Mouse (Mus musculus): ENCODE measurements at regions not wholly inside any gene's neighbourhood (a gene's known extent, or its start where the extent isn't known, plus 50 kb on each side); places are given as distances from the start of the nearest gene placed in this dataset.

DNA sequence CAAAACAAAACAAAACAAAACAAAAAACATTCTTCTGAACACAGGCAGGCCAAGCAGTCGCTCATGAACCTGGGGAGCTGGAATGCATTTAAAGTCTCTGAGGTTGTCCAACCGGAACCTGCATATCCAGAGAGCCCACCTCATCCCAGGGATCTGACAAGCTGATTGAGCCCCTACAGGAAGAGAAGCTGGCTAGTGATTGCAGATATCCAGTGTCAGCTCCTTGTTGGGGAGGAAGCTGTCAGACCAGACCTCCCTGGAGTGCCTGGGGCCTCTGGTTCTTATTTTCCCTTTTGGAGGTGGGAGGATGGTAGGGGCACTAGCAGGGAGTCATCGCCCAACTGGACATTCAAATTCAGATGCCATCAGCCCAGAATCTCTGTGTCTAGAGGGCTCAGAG is 119.4 kb upstream of the Prr23a1 start:
- Histone ChIP-seq H3K4me2 (ENCODE audit: low read depth, low read length) (no peak overlapping the region), H3K9ac (replicated peaks; ENCODE audit: low read length) (no peak overlapping the region), H3K36me3 (replicated peaks; ENCODE audit: control insufficient read depth, insufficient read depth, low read depth, low read length) (no peaks in the 10 kb centered on the region), H3K9me3 (replicated peaks; ENCODE audit: control insufficient read depth, low read length) (no peaks in the 10 kb centered on the region), H3K27me3 (ENCODE audit: control insufficient read depth, insufficient read depth, low read length) (no peaks in the 10 kb centered on the region), H3K4me3 (ENCODE audit: low read depth, low read length) (no peak overlapping the region), H3K27ac (replicated peaks; ENCODE audit: low read depth, low read length) (no peak overlapping the region), H3K4me1 (ENCODE audit: control insufficient read depth, insufficient read depth, low read length) (no peaks in the 10 kb centered on the region)
- 57% methylated on average over 3 of the region's 3 CpGs for WGBS
- ATAC-seq (replicated peaks; ENCODE audit: insufficient number of reproducible peaks, low FRiP score, low TSS enrichment, low read depth) (no peak), DNase-seq (ENCODE audit: low spot score) (no peak)

DNA sequence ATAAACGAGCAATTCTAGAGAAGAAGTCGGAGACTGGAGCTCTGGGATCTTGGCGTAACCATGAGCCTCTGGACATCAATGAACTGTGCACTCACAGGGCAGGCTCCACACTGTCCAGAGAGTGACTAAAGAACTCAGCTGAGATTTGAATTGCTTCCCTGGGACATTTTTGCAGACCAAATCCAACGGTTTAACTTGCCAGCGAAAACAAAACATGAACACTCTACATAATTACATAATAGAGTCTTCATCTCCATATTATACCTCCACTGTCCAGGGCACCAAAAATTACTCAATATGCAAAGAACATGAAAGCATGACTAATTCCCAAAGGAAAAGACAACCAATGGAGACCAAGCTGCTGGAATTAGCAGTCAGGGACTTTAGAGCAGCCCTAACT is 119.9 kb upstream of the Mrps22 start:
- WGBS: 89% methylated on average over 5 of the region's 5 CpGs

DNA sequence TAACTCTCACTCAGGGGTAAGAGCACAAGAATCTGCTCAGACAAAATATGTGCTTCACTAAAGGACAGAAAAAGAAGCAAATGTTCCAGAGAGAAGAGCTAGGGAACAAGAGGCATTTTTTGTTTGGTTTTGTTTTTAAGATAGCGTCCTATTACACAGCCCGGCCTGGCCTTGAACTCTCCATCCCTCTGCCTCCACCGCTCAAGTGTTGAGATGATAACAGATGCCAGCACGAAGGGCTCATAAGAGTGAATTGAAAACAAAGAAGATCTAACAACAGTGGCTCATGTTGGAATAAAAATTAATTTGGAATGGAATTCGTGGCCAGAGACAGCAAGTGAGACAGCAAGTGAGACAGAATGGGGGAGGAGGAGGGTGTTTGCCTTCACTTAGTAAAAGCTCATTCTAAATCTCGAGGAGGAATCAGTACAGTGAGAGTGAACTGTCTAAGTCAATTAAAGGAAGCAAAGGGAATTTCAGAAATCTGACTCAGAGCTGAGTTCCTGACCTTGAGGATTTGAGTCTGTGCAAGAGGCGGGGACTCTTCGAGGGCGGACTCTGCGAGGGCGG is 116.3 kb upstream of the Mrps22 start:
- no peaks in the 10 kb centered on the region for H3K27me3 ChIP-seq (ENCODE audit: control insufficient read depth, insufficient read depth, low read length)
- DNase-seq (ENCODE audit: low spot score) (no peak), ATAC-seq (replicated peaks; ENCODE audit: insufficient number of reproducible peaks, low FRiP score, low TSS enrichment, low read depth) (no peak)
- H3K4me1 ChIP-seq (ENCODE audit: control insufficient read depth, insufficient read depth, low read length): no peaks in the 10 kb centered on the region; the same call in 1 of the 2 replicates
- H3K9me3 ChIP-seq (replicated peaks; ENCODE audit: control insufficient read depth, low read length): no peaks in the 10 kb centered on the region
- no peak overlapping the region for H3K9ac ChIP-seq (replicated peaks; ENCODE audit: low read length)
- H3K4me2 ChIP-seq (ENCODE audit: low read depth, low read length): no peak overlapping the region
- H3K36me3 ChIP-seq (replicated peaks; ENCODE audit: control insufficient read depth, insufficient read depth, low read depth, low read length): no peaks in the 10 kb centered on the region
- WGBS: 72% methylated on average over 11 of the region's 11 CpGs
- no peak overlapping the region for H3K4me3 ChIP-seq (ENCODE audit: low read depth, low read length)
- no peak overlapping the region for H3K27ac ChIP-seq (replicated peaks; ENCODE audit: low read depth, low read length)

More for the DNA sequence above, 119.9 kb upstream of the Mrps22 start:
- ATAC-seq (replicated peaks; ENCODE audit: insufficient number of reproducible peaks, low FRiP score, low TSS enrichment, low read depth) (no peak), DNase-seq (ENCODE audit: low spot score) (no peak)
- H3K4me1 ChIP-seq (ENCODE audit: control insufficient read depth, insufficient read depth, low read length): no peaks in the 10 kb centered on the region
- no peaks in the 10 kb centered on the region for H3K9me3 ChIP-seq (replicated peaks; ENCODE audit: control insufficient read depth, low read length)
- H3K27ac ChIP-seq (replicated peaks; ENCODE audit: low read depth, low read length): no peak overlapping the region
- H3K4me3 ChIP-seq (ENCODE audit: low read depth, low read length): no peak overlapping the region
- H3K27me3 ChIP-seq (ENCODE audit: control insufficient read depth, insufficient read depth, low read length): no peaks in the 10 kb centered on the region
- no peak overlapping the region for H3K4me2 ChIP-seq (ENCODE audit: low read depth, low read length)
- no peak overlapping the region for H3K9ac ChIP-seq (replicated peaks; ENCODE audit: low read length)
- H3K36me3 ChIP-seq (replicated peaks; ENCODE audit: control insufficient read depth, insufficient read depth, low read depth, low read length): no peaks in the 10 kb centered on the region

DNA sequence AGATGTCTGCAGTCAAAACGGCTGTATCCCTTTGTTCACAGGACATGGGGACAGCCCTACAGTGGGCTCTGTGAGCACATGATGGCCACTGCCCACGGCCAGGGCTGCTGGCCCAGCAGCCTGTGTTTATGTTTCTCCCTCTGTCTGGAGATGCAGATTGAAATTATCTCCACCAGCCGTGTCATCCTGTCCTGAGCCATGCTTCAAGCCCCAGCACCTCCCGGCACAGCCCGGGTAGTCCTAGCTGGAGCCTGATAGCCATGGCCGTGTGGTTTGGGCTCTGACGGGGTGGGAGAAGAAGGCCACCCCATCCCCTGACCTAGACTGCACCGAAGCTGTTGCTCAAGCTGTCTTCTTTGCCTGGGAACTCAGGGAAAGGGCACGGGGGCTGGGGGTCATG is 113.2 kb upstream of the Mrps22 start:
- WGBS: 82% methylated on average over 9 of the region's 9 CpGs
- Histone ChIP-seq H3K4me1 (ENCODE audit: control insufficient read depth, insufficient read depth, low read length) (no peaks in the 10 kb centered on the region; the same call in none of the 2 replicates), H3K4me3 (ENCODE audit: low read depth, low read length) (no peak overlapping the region), H3K4me2 (ENCODE audit: low read depth, low read length) (no peak overlapping the region), H3K36me3 (replicated peaks; ENCODE audit: control insufficient read depth, insufficient read depth, low read depth, low read length) (no peaks in the 10 kb centered on the region), H3K27me3 (ENCODE audit: control insufficient read depth, insufficient read depth, low read length) (no peaks in the 10 kb centered on the region), H3K9me3 (replicated peaks; ENCODE audit: control insufficient read depth, low read length) (no peaks in the 10 kb centered on the region), H3K27ac (replicated peaks; ENCODE audit: low read depth, low read length) (no peak overlapping the region), H3K9ac (replicated peaks; ENCODE audit: low read length) (no peak overlapping the region)
- DNase-seq (ENCODE audit: low spot score): no peak
- ATAC-seq (replicated peaks; ENCODE audit: insufficient number of reproducible peaks, low FRiP score, low TSS enrichment, low read depth): no peak

DNA sequence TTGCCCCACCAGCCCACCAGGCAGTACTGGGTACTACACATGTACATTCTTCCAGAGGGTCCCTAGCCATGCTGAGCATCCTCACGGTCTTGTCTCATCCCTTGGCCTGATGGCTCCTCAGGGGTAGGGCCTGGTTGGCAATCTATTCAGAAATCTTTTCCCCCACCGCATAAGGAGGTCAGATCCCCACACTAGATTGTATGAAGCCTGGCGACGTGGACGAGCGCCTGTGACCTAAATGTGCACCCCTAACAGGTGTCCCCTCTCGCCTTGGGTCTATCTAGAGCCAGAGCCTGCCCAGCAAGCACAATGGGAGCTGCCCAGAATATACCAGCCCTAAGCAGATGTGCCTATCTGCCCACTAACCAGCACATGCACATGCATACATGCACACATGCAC is 111.4 kb upstream of the Mrps22 start:
- no peak overlapping the region for H3K4me2 ChIP-seq (ENCODE audit: low read depth, low read length)
- no peak overlapping the region for H3K4me3 ChIP-seq (ENCODE audit: low read depth, low read length)
- ATAC-seq (replicated peaks; ENCODE audit: insufficient number of reproducible peaks, low FRiP score, low TSS enrichment, low read depth) (no peak), DNase-seq (ENCODE audit: low spot score) (no peak)
- WGBS: 86% methylated on average over 7 of the region's 7 CpGs
- no peaks in the 10 kb centered on the region; the same call in none of the 2 replicates for H3K4me1 ChIP-seq (ENCODE audit: control insufficient read depth, insufficient read depth, low read length)
- H3K36me3 ChIP-seq (replicated peaks; ENCODE audit: control insufficient read depth, insufficient read depth, low read depth, low read length): no peaks in the 10 kb centered on the region
- H3K9ac ChIP-seq (replicated peaks; ENCODE audit: low read length): no peak overlapping the region
- H3K27me3 ChIP-seq (ENCODE audit: control insufficient read depth, insufficient read depth, low read length): no peaks in the 10 kb centered on the region
- H3K27ac ChIP-seq (replicated peaks; ENCODE audit: low read depth, low read length): no peak overlapping the region
- no peaks in the 10 kb centered on the region for H3K9me3 ChIP-seq (replicated peaks; ENCODE audit: control insufficient read depth, low read length)

DNA sequence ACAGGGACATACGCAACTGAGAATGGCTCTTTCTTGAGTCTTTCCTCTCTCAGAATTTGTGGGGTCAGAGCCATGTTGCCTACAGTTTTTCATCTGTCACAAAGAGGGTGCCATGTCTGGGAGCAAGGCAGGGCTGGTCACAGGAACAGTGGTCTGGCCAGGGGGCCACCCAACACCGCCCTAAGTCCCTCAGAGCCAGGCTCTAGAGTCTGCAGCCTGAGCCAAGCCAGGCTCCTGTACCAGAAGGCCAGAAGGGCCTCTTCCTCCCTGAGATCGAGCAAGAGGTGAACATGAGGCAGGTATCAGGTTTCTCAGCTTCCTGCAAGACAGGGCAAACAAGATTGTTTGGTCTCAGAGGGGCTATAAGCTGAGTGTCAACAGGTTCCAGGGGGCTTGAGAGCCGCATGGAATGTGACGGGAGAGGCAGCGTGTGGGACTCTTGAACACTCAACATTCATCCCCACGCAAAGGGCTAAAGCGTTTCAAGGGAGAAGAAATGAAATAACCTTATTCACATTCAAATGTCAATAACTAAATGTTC is 110.6 kb upstream of the Mrps22 start:
- Histone ChIP-seq H3K4me1 (ENCODE audit: control insufficient read depth, insufficient read depth, low read length) (no peaks in the 10 kb centered on the region; the same call in none of the 2 replicates), H3K27me3 (ENCODE audit: control insufficient read depth, insufficient read depth, low read length) (no peaks in the 10 kb centered on the region), H3K36me3 (replicated peaks; ENCODE audit: control insufficient read depth, insufficient read depth, low read depth, low read length) (no peaks in the 10 kb centered on the region), H3K9ac (replicated peaks; ENCODE audit: low read length) (no peak overlapping the region), H3K27ac (replicated peaks; ENCODE audit: low read depth, low read length) (no peak overlapping the region), H3K9me3 (replicated peaks; ENCODE audit: control insufficient read depth, low read length) (no peaks in the 10 kb centered on the region), H3K4me2 (ENCODE audit: low read depth, low read length) (no peak overlapping the region), H3K4me3 (ENCODE audit: low read depth, low read length) (no peak overlapping the region)
- DNase-seq (ENCODE audit: low spot score): peak; percentile 54
- WGBS: 50% methylated on average over 8 of the region's 8 CpGs
- no peak for ATAC-seq (replicated peaks; ENCODE audit: insufficient number of reproducible peaks, low FRiP score, low TSS enrichment, low read depth)

DNA sequence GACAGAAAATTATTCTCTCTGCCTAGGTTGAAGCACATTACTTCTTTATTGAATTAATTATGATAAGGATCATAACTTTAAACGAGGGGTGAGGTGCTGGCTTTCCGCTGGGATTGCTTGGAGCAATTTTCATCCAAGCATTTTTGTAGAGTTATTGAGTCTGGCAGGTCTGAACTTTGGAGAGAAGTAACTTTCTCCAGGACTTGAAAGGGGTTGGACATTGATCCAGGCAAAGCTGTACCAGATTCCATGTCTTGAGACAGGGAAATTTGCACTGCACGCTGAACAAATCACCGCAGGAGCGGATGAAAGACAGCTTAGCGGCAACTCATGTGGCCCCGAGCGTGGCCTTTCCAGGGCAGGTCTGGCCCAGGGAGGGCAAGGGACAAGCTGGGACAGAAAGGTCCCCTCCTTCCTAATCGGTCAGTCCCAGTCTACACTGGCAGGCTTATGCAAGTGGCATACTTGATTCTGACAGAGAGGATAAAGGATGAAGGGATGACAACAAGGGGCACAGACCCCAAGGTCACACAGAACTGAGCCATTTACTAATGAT is 108.8 kb upstream of the Mrps22 start:
- H3K27ac ChIP-seq (replicated peaks; ENCODE audit: low read depth, low read length): 0 out of 2 replicates have a peak overlapping the region, but pooled peaks have one; percentile 20
- H3K4me1 ChIP-seq (ENCODE audit: control insufficient read depth, insufficient read depth, low read length): peaks cover 4% of the 10 kb centered on the region
- 29% methylated on average over 9 of the region's 9 CpGs for WGBS
- ATAC-seq (replicated peaks; ENCODE audit: insufficient number of reproducible peaks, low FRiP score, low TSS enrichment, low read depth): no peak; the same call in 1 of the 2 replicates
- no peaks in the 10 kb centered on the region for H3K27me3 ChIP-seq (ENCODE audit: control insufficient read depth, insufficient read depth, low read length)
- no peak overlapping the region for H3K9ac ChIP-seq (replicated peaks; ENCODE audit: low read length)
- H3K9me3 ChIP-seq (replicated peaks; ENCODE audit: control insufficient read depth, low read length): no peaks in the 10 kb centered on the region
- peak; percentile 75 for DNase-seq (ENCODE audit: low spot score)
- H3K36me3 ChIP-seq (replicated peaks; ENCODE audit: control insufficient read depth, insufficient read depth, low read depth, low read length): no peaks in the 10 kb centered on the region; the same call in 1 of the 2 replicates
- no peak overlapping the region for H3K4me3 ChIP-seq (ENCODE audit: low read depth, low read length)
- no peak overlapping the region for H3K4me2 ChIP-seq (ENCODE audit: low read depth, low read length)

DNA sequence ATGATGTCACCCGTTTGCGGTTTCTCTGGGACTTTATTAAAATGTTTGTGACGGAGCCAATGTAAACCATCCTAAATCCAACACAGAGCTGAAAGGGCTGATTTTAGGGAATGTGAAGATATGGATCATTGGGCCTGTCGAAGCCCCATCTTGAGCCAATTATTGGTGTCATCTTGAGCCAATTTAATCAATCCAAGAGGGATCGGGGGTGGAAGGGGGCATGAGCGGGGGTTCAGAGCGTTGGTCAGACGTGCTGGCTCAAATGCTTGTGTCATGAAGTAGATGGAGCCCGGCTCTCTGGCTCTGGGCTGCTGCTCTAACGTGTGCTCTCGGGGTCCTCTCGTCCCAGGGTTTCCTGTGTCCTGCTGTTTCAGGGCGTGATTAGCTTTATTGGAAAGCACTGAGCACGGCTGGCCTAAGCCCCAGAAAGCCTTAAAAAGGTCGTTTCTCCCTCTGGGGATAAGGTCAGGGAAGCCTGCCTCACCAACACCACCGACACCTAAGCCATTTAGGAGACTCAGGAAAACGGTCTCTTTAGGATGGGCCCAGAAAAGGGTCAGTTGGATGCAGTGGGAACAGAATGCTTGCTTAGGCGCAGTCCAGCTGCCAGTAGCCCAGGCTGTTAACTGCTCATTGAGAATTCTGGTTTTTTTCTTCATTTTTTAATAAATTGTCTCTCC is 106.7 kb upstream of the Mrps22 start:
- ATAC-seq (replicated peaks; ENCODE audit: insufficient number of reproducible peaks, low FRiP score, low TSS enrichment, low read depth) (no peak), DNase-seq (ENCODE audit: low spot score) (peak; percentile 70)
- Histone ChIP-seq H3K27me3 (ENCODE audit: control insufficient read depth, insufficient read depth, low read length) (no peaks in the 10 kb centered on the region), H3K4me1 (ENCODE audit: control insufficient read depth, insufficient read depth, low read length) (peaks cover 8% of the 10 kb centered on the region), H3K36me3 (replicated peaks; ENCODE audit: control insufficient read depth, insufficient read depth, low read depth, low read length) (no peaks in the 10 kb centered on the region; the same call in 1 of the 2 replicates), H3K4me3 (ENCODE audit: low read depth, low read length) (no peak overlapping the region), H3K4me2 (ENCODE audit: low read depth, low read length) (no peak overlapping the region), H3K9ac (replicated peaks; ENCODE audit: low read length) (no peak overlapping the region), H3K9me3 (replicated peaks; ENCODE audit: control insufficient read depth, low read length) (no peaks in the 10 kb centered on the region), H3K27ac (replicated peaks; ENCODE audit: low read depth, low read length) (no peak overlapping the region)
- 29% methylated on average over 18 of the region's 18 CpGs for WGBS
